Mouse (Mus musculus) WW6 (cell line): Measurements from ENCODE around the gene Mrps35.

Experiments
- DNase-seq: peaks from one replicate; pipeline ENCODE4 v3.0.0-alpha.2; 2013; ENCODE audit warnings: low read depth, low spot score

The Mrps35 gene

GRCm38 (mm10) chr6:147029591-147029990, 13.0 kb upstream of the Mrps35 start:
- no peak for DNase-seq

GRCm38 (mm10) chr6:147030096-147030885, 12.3 kb upstream of the Mrps35 start:
- no peak for DNase-seq

GRCm38 (mm10) chr6:147032303-147032925, 10.2 kb upstream of the Mrps35 start, which contains the start of gene Rep15:
Gene Rep15, plus strand, starts transcription at chr6:147032584.
- DNase-seq: no peak

GRCm38 (mm10) chr6:147043633-147044032, 1.1 kb downstream of the Mrps35 start:
- DNase-seq: no peak

- DNase-seq: no peak
Measured at GRCm38 (mm10) chr6:147049239-147049805, 6.8 kb downstream of the Mrps35 start.

- no peak for DNase-seq
Measured at GRCm38 (mm10) chr6:147051666-147052065, 9.1 kb downstream of the Mrps35 start.

GRCm38 (mm10) chr6:147052440-147052839, 9.9 kb downstream of the Mrps35 start:
- no peak for DNase-seq

GRCm38 (mm10) chr6:147053785-147054646, 11.5 kb downstream of the Mrps35 start:
- DNase-seq: no peak

GRCm38 (mm10) chr6:147055374-147055977, 12.9 kb downstream of the Mrps35 start:
- DNase-seq: no peak

- no peak for DNase-seq
Measured at GRCm38 (mm10) chr6:147059326-147059725, 16.8 kb downstream of the Mrps35 start.

GRCm38 (mm10) chr6:147061630-147062029, 19.1 kb downstream of the Mrps35 start:
- no peak for DNase-seq

GRCm38 (mm10) chr6:147062034-147062433, 19.5 kb downstream of the Mrps35 start:
- DNase-seq: no peak

GRCm38 (mm10) chr6:147062694-147063093, 20.1 kb downstream of the Mrps35 start:
- DNase-seq: no peak

GRCm38 (mm10) chr6:147064226-147064943, 21.8 kb downstream of the Mrps35 start:
- no peak for DNase-seq

GRCm38 (mm10) chr6:147064944-147065261, 22.3 kb downstream of the Mrps35 start:
- DNase-seq: no peak

- DNase-seq: no peak
Measured at GRCm38 (mm10) chr6:147075808-147076387, 33.3 kb downstream of the Mrps35 start.

- peak; percentile 46 for DNase-seq
Measured at GRCm38 (mm10) chr6:147076878-147077277, 34.3 kb downstream of the Mrps35 start.

GRCm38 (mm10) chr6:147079919-147080318, 37.4 kb downstream of the Mrps35 start:
- no peak for DNase-seq

- DNase-seq: no peak
Measured at GRCm38 (mm10) chr6:147085398-147086040, 43.0 kb downstream of the Mrps35 start.
